Mouse (Mus musculus) ES-E14 (cell line): ENCODE results near the gene St6galnac3. TPM values are rescaled to one million over a fixed set of nuclear protein-coding genes. Genes with fewer than 3 reads are reported as not detected.

ENCODE experiments used
- DNase-seq: peaks from one replicate; pipeline ENCODE4 v3.0.0-alpha.2; 2013; ENCODE audit warnings: low read depth, low spot score
- H3K27ac ChIP-seq: 2 replicates; pipeline ENCODE4 v1.5.1; 2012; ENCODE audit warnings: low read depth, mild to moderate bottlenecking, low read length, moderate library complexity, mixed read lengths; ENCODE audit not compliant: poor library complexity, insufficient read depth, severe bottlenecking
- H3K36me3 ChIP-seq: 2 replicates; pipeline ENCODE4 v1.6.1; 2012; ENCODE audit warnings: mild to moderate bottlenecking, low read length, moderate library complexity, mixed read lengths; ENCODE audit not compliant: control insufficient read depth, poor library complexity, insufficient read depth, severe bottlenecking
- H3K4me1 ChIP-seq, 2 experiments: fragments of 150-350 bp in 1 of 2; sonication (generic) in 1 of 2; 2 replicates each; pipeline ENCODE4 v1.6.1; 2012; ENCODE audit warnings: low read length in 2 of 2, mild to moderate bottlenecking in 1 of 2, mixed read lengths in 1 of 2; ENCODE audit not compliant: control insufficient read depth in 2 of 2, insufficient read depth in 2 of 2, poor library complexity in 1 of 2
- H3K4me3 ChIP-seq, 2 experiments: fragments of 150-350 bp in 1 of 2; sonication (generic) in 1 of 2; 2 replicates each; pipeline ENCODE4 v1.5.1; 2012; ENCODE audit warnings: low read length in 2 of 2, low read depth in 1 of 2, mild to moderate bottlenecking in 1 of 2, mixed read lengths in 1 of 2; ENCODE audit not compliant: insufficient read depth in 1 of 2, poor library complexity in 1 of 2, severe bottlenecking in 1 of 2
- H3K9ac ChIP-seq: 2 replicates; pipeline ENCODE4 v1.6.1; 2012; ENCODE audit warnings: low read depth, mild to moderate bottlenecking, low read length, mixed read lengths; ENCODE audit not compliant: poor library complexity, insufficient read depth, severe bottlenecking
- H3K9me3 ChIP-seq: fragments of 150-350 bp; sonication (generic); 2 replicates; pipeline ENCODE4 v1.6.1; 2012; ENCODE audit warnings: low read depth, mild to moderate bottlenecking, low read length; ENCODE audit not compliant: control insufficient read depth, insufficient read depth
- CHD2 ChIP-seq: IDR thresholded peaks from 2 replicates; pipeline ENCODE4 v1.6.1; 2014; ENCODE audit warnings: mild to moderate bottlenecking, low read depth, low read length, inconsistent platforms
- HCFC1 ChIP-seq: IDR thresholded peaks from 2 replicates; pipeline ENCODE4 v1.6.1; 2012; ENCODE audit warnings: low read length, inconsistent platforms, borderline replicate concordance; ENCODE audit not compliant: insufficient read depth
- MAFK ChIP-seq: IDR thresholded peaks from 2 replicates; pipeline ENCODE4 v1.6.1; 2014; ENCODE audit warnings: mild to moderate bottlenecking, low read depth, low read length, inconsistent platforms; ENCODE audit not compliant: insufficient read depth
- ZC3H11A ChIP-seq: IDR thresholded peaks from 2 replicates; pipeline ENCODE4 v1.6.1; 2012; ENCODE audit warnings: low read depth, mild to moderate bottlenecking, inconsistent platforms, low read length, borderline replicate concordance
- ZNF384 ChIP-seq: IDR thresholded peaks from 2 replicates; pipeline ENCODE4 v1.6.1; 2012; ENCODE audit warnings: low read depth, low read length, inconsistent platforms
- in situ Hi-C, 2 experiments: fragments of 600-800 bp; cut with MboI; formaldehyde crosslinking; loops; one replicate each; pipeline ENCODE4 v1.15.1; 2025; ENCODE audit warnings: low sequenced_read_pairs in 2 of 2, inconsistent platforms in 1 of 2; ENCODE audit not compliant: unreplicated experiment in 2 of 2
- total RNA-seq: library from RNA; depleted of rRNA; stranded (reverse); fragments of 300-350 nt; gene quantifications from 2 replicates; pipeline ENCODE4 v1.2.3, GENCODE M21; 2012

St6galnac3 gene
- total RNA-seq, 1 experiment: 3.8 TPM

GRCm38 (mm10) chr3:153587594-153587993, 137.4 kb downstream of the St6galnac3 start:
- H3K36me3 ChIP-seq: no peaks in the 10 kb centered on the region
- no peak overlapping the region for H3K4me3 ChIP-seq
- no peak overlapping the region for H3K9ac ChIP-seq
- TF ChIP-seq ZC3H11A: no peak
- TF ChIP-seq ZNF384: no peak
- no peak for TF ChIP-seq HCFC1
- no peak for TF ChIP-seq MAFK
- no peak for TF ChIP-seq CHD2
- H3K27ac ChIP-seq: no peak overlapping the region
- H3K9me3 ChIP-seq: no peaks in the 10 kb centered on the region
- in situ Hi-C loops: no loop called here
- no peak for DNase-seq
- H3K4me1 ChIP-seq: no peaks in the 10 kb centered on the region

- Histone ChIP-seq H3K4me3 (no peak overlapping the region), H3K9ac (no peak overlapping the region), H3K36me3 (no peaks in the 10 kb centered on the region), H3K9me3 (no peaks in the 10 kb centered on the region), H3K27ac (no peak overlapping the region), H3K4me1 (peaks cover 2% of the 10 kb centered on the region in 2 experiments; a peak in 2 of 4 replicates)
- TF ChIP-seq CHD2 (no peak), MAFK (no peak), ZNF384 (no peak), HCFC1 (no peak), ZC3H11A (no peak)
- in situ Hi-C loops: no loop called here
- DNase-seq: no peak
Observed at GRCm38 (mm10) chr3:153584836-153585235, 140.1 kb downstream of the St6galnac3 start.

- Histone ChIP-seq H3K9me3 (no peaks in the 10 kb centered on the region), H3K4me1 (peaks cover 2% of the 10 kb centered on the region in 2 experiments; a peak in 2 of 4 replicates), H3K27ac (no peak overlapping the region), H3K36me3 (no peaks in the 10 kb centered on the region), H3K9ac (no peak overlapping the region), H3K4me3 (no peak overlapping the region)
- TF ChIP-seq ZNF384 (peak; percentile 74; the same call in 1 of the 2 replicates), CHD2 (no peak)
- in situ Hi-C loops: no loop called here
- DNase-seq: no peak
Observed at GRCm38 (mm10) chr3:153582065-153582464, 142.9 kb downstream of the St6galnac3 start.

- Histone ChIP-seq H3K4me1 (peaks cover 2% of the 10 kb centered on the region in 2 experiments; a peak in 2 of 4 replicates), H3K27ac (no peak overlapping the region), H3K36me3 (no peaks in the 10 kb centered on the region), H3K9ac (no peak overlapping the region), H3K9me3 (no peaks in the 10 kb centered on the region), H3K4me3 (no peak overlapping the region)
- TF ChIP-seq HCFC1 (no peak), CHD2 (no peak), MAFK (no peak), ZC3H11A (no peak), ZNF384 (no peak)
- in situ Hi-C loops: no loop called here
- no peak for DNase-seq
Observed at GRCm38 (mm10) chr3:153580625-153581024, 144.3 kb downstream of the St6galnac3 start.

- Histone ChIP-seq H3K4me1 (peaks cover 2% of the 10 kb centered on the region in 2 experiments; a peak in 2 of 4 replicates), H3K9me3 (no peaks in the 10 kb centered on the region), H3K9ac (no peak overlapping the region), H3K4me3 (no peak overlapping the region), H3K36me3 (no peaks in the 10 kb centered on the region), H3K27ac (no peak overlapping the region)
- no peak for DNase-seq
- in situ Hi-C loops: no loop called here
- TF ChIP-seq MAFK (no peak), ZC3H11A (no peak), HCFC1 (no peak), ZNF384 (no peak), CHD2 (no peak)
Observed at GRCm38 (mm10) chr3:153580136-153580535, 144.8 kb downstream of the St6galnac3 start.
